Mouse (Mus musculus) ES-E14 (cell line): ENCODE data around the gene Fbp2. TPM values are rescaled to one million over a fixed set of nuclear protein-coding genes. Genes with fewer than 3 reads are reported as not detected.
"Not testable (repeated sequence)": the region's sequence is repeated elsewhere in the genome, so short reads cannot be mapped to it uniquely, and the experiment has no call there.

Experiments used
- DNase-seq: peaks from one replicate; pipeline ENCODE4 v3.0.0-alpha.2; 2013; ENCODE audit warnings: low read depth, low spot score
- H3K27ac ChIP-seq: 2 replicates; pipeline ENCODE4 v1.5.1; 2012; ENCODE audit warnings: low read depth, mild to moderate bottlenecking, low read length, moderate library complexity, mixed read lengths; ENCODE audit not compliant: poor library complexity, insufficient read depth, severe bottlenecking
- H3K36me3 ChIP-seq: 2 replicates; pipeline ENCODE4 v1.6.1; 2012; ENCODE audit warnings: mild to moderate bottlenecking, low read length, moderate library complexity, mixed read lengths; ENCODE audit not compliant: control insufficient read depth, poor library complexity, insufficient read depth, severe bottlenecking
- H3K4me1 ChIP-seq, 2 experiments: fragments of 150-350 bp in 1 of 2; sonication (generic) in 1 of 2; 2 replicates each; pipeline ENCODE4 v1.6.1; 2012; ENCODE audit warnings: low read length in 2 of 2, mild to moderate bottlenecking in 1 of 2, mixed read lengths in 1 of 2; ENCODE audit not compliant: control insufficient read depth in 2 of 2, insufficient read depth in 2 of 2, poor library complexity in 1 of 2
- H3K4me3 ChIP-seq, 2 experiments: fragments of 150-350 bp in 1 of 2; sonication (generic) in 1 of 2; 2 replicates each; pipeline ENCODE4 v1.5.1; 2012; ENCODE audit warnings: low read length in 2 of 2, low read depth in 1 of 2, mild to moderate bottlenecking in 1 of 2, mixed read lengths in 1 of 2; ENCODE audit not compliant: insufficient read depth in 1 of 2, poor library complexity in 1 of 2, severe bottlenecking in 1 of 2
- H3K9ac ChIP-seq: 2 replicates; pipeline ENCODE4 v1.6.1; 2012; ENCODE audit warnings: low read depth, mild to moderate bottlenecking, low read length, mixed read lengths; ENCODE audit not compliant: poor library complexity, insufficient read depth, severe bottlenecking
- H3K9me3 ChIP-seq: fragments of 150-350 bp; sonication (generic); 2 replicates; pipeline ENCODE4 v1.6.1; 2012; ENCODE audit warnings: low read depth, mild to moderate bottlenecking, low read length; ENCODE audit not compliant: control insufficient read depth, insufficient read depth
- CHD2 ChIP-seq: IDR thresholded peaks from 2 replicates; pipeline ENCODE4 v1.6.1; 2014; ENCODE audit warnings: mild to moderate bottlenecking, low read depth, low read length, inconsistent platforms
- HCFC1 ChIP-seq: IDR thresholded peaks from 2 replicates; pipeline ENCODE4 v1.6.1; 2012; ENCODE audit warnings: low read length, inconsistent platforms, borderline replicate concordance; ENCODE audit not compliant: insufficient read depth
- MAFK ChIP-seq: IDR thresholded peaks from 2 replicates; pipeline ENCODE4 v1.6.1; 2014; ENCODE audit warnings: mild to moderate bottlenecking, low read depth, low read length, inconsistent platforms; ENCODE audit not compliant: insufficient read depth
- ZC3H11A ChIP-seq: IDR thresholded peaks from 2 replicates; pipeline ENCODE4 v1.6.1; 2012; ENCODE audit warnings: low read depth, mild to moderate bottlenecking, inconsistent platforms, low read length, borderline replicate concordance
- ZNF384 ChIP-seq: IDR thresholded peaks from 2 replicates; pipeline ENCODE4 v1.6.1; 2012; ENCODE audit warnings: low read depth, low read length, inconsistent platforms
- in situ Hi-C, 2 experiments: fragments of 600-800 bp; cut with MboI; formaldehyde crosslinking; loops; one replicate each; pipeline ENCODE4 v1.15.1; 2025; ENCODE audit warnings: low sequenced_read_pairs in 2 of 2, inconsistent platforms in 1 of 2; ENCODE audit not compliant: unreplicated experiment in 2 of 2
- total RNA-seq: library from RNA; depleted of rRNA; stranded (reverse); fragments of 300-350 nt; gene quantifications from 2 replicates; pipeline ENCODE4 v1.2.3, GENCODE M21; 2012

The Fbp2 gene
- total RNA-seq, 1 experiment, result 10.4 TPM

DNA sequence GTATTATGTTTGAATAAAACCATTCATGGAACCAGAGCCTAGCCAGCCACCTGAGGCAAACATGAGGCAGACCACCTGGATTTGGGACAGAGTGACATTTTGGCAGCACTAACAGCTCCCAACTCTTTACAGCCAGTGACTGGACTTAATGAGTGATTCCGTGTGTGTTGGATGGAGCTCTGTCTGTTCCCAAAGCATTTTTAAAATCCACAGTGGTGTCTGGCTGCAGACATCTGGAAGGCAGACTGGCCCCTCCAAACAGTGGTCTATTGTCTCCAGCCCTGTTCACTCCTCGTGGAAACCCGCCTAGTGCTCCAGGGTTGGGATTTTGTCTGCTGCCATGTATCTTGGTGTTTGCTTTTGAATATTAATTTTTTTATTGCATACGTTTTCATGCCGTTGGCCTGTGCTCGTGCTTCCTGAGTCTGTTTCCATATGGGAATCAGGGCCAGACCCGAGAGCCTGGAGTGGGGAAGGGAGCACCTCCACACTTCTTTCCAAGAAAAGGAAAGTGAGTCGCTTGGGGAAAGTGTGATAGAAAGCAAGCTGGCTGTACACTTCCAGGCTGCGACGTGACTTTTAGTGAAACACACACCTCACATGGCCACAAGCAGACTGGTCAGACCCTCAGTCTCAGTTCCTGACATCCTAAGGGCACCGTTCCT is 7.6 kb upstream of the Fbp2 start:
- H3K4me3 ChIP-seq, result no peak overlapping the region
- no peaks in the 10 kb centered on the region for H3K4me1 ChIP-seq
- no peak overlapping the region for H3K9ac ChIP-seq
- in situ Hi-C loops, result loop anchor here in 1 of 2 experiments (25.0 kb wide), 1 partner anchor 403 kb away; the partner anchor contains the start of gene Gm49359
- H3K36me3 ChIP-seq, result no peaks in the 10 kb centered on the region
- H3K9me3 ChIP-seq, result no peaks in the 10 kb centered on the region
- no peak for DNase-seq
- H3K27ac ChIP-seq, result no peak overlapping the region
- no peak for TF ChIP-seq ZC3H11A
- no peak for TF ChIP-seq MAFK
- no peak for TF ChIP-seq ZNF384
- no peak for TF ChIP-seq HCFC1
- no peak for TF ChIP-seq CHD2

DNA sequence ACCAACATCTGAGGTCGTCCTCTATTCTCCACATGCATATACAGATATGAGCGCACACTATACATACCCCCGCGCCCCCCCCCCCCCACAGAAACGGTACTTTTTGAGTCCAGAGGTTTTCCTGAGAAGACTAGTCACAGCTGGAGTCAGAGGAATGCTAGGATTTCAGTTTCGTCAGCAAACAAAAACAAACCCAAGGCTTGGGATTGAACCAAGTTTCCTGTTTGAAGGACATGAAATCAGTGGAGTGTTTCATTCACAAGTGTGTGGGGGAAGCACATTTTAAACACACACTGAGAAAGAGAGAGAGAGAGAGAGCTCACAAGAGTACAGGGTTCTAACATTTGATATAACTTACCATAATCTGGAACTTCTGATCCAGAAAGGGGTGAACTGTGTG is 5.5 kb upstream of the Fbp2 start:
- TF ChIP-seq MAFK (no peak), ZNF384 (no peak), ZC3H11A (no peak), HCFC1 (no peak), CHD2 (no peak)
- Histone ChIP-seq H3K4me3 (no peak overlapping the region), H3K4me1 (peaks cover 0 to 2% of the 10 kb centered on the region in 2 experiments; a peak in 1 of 4 replicates), H3K9me3 (no peaks in the 10 kb centered on the region), H3K27ac (no peak overlapping the region), H3K9ac (no peak overlapping the region), H3K36me3 (no peaks in the 10 kb centered on the region)
- in situ Hi-C loops, result loop anchor here in 1 of 2 experiments (25.0 kb wide), 1 partner anchor 401 kb away; the partner anchor contains the start of gene Gm49359
- no peak for DNase-seq

DNA sequence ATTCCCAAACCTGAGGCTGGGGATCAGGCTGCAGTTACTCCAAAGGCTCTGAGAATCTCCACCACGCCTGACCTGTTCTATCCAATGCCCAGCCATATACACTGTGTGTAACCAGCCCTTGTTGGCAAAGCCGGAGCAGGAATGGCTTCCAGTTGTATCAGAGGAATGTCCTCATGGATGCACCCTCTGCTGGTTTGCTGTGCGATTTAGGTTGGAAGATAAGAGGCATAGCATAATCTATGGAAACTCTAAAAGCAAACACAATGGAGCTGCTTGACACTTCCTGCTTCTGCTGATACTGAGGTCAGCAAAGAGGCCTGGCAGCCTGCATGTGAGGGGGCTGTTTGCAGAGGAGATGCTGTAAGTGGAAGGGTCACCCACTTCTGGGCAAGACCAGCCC is 4.7 kb upstream of the Fbp2 start:
- Histone ChIP-seq H3K9ac (no peak overlapping the region), H3K9me3 (no peaks in the 10 kb centered on the region), H3K27ac (no peak overlapping the region), H3K36me3 (no peaks in the 10 kb centered on the region), H3K4me1 (peaks cover 3 to 5% of the 10 kb centered on the region in 2 experiments; a peak in 2 of 4 replicates), H3K4me3 (no peak overlapping the region)
- in situ Hi-C loops, result loop anchor here in 1 of 2 experiments (25.0 kb wide), 1 partner anchor 401 kb away; the partner anchor contains the start of gene Gm49359
- TF ChIP-seq CHD2, result no peak
- no peak for TF ChIP-seq HCFC1
- no peak for TF ChIP-seq MAFK
- TF ChIP-seq ZC3H11A, result no peak
- no peak for TF ChIP-seq ZNF384
- no peak for DNase-seq

DNA sequence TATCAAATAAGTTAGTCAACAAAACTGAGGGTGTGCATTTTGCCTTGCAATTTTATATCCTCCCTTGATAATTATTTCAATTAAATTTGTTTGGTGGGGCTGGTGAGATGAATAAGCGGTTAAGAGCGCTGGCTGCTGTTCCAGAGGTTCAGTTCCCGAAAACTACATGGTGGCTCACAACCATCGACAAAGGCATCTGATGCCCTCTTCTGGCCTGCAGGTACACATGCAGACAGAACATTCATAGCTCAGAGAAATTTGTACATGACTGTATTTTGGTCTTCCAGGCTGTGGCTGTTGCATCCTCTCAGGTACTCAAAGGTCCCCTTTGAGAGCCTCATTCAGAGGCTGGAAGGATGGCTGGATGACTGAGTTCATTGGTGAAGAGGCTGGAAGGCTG is 1.8 kb upstream of the Fbp2 start:
- H3K9me3 ChIP-seq, result no peaks in the 10 kb centered on the region
- no peak overlapping the region for H3K9ac ChIP-seq
- TF ChIP-seq MAFK (no peak), HCFC1 (no peak), CHD2 (no peak)
- H3K4me3 ChIP-seq, result no peak overlapping the region
- H3K36me3 ChIP-seq, result no peaks in the 10 kb centered on the region
- in situ Hi-C loops, result loop anchor here in 1 of 2 experiments (25.0 kb wide), 1 partner anchor 398 kb away; the partner anchor contains the start of gene Gm49359
- no peak overlapping the region for H3K27ac ChIP-seq
- peaks cover 3 to 9% of the 10 kb centered on the region in 2 experiments; a peak in 2 of 4 replicates for H3K4me1 ChIP-seq
- DNase-seq, result no peak

DNA sequence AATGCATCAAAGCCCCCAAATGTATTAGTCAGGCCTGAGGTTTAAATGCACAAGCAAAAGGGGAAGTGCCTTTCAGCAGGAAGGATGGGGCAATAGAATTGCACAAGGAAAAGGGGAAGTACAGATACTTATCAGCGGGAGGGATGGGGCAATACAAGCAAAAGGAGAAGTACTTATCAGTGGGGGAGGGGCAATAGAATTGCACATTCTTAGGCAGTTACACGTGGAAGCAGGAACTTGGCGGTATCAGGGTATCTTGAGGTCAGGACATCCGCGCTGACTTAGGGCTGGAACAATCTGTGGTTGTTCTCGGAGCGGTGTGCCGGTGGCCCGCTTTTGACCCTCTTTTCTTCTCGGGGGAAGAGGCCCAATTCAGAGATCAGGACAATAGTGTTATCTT is 1.0 kb upstream of the Fbp2 start:
- H3K27ac ChIP-seq, H3K4me1 ChIP-seq, H3K36me3 ChIP-seq, H3K9ac ChIP-seq, H3K4me3 ChIP-seq, DNase-seq, H3K9me3 ChIP-seq: not testable (repeated sequence)
- in situ Hi-C loops, result loop anchor here (10.0 to 25.0 kb wide), 2 partner anchors 234 to 397 kb away; partner anchors contain the start of genes 6720489N17Rik (in 1 of the 2) and Gm49359 (in 1 of the 2)
